ENCODE assay signal across 23 mouse cellular contexts in genomic region chr5:33881118-33881517, GRCm38 (mm10). TPM values are rescaled to one million over a fixed set of nuclear protein-coding genes. Genes with fewer than 3 reads are reported as not detected.
DNase-seq lines count a peak whose midpoint lies in the region; ATAC-seq and TF ChIP-seq lines count a peak whose summit lies in the region.
"Had no signal": no experiment of that assay in that cellular context is flagged by ENCODE, and none has a peak within 500 bp of the region (broad histone marks: within the 10 kb centered on the region; RNA-seq: fewer than 3 reads in every experiment).

No protein-coding gene starts in this region.

- TF ChIP-seq CTCF in testis, adult 2 months (IDR thresholded peaks at IDR 0.05; ENCODE audit: control insufficient read depth, insufficient read depth, insufficient replicate concordance, low read depth, low read length) = no peak
- TF ChIP-seq CTCF in MEL (IDR thresholded peaks at IDR 0.05 in 2 of 3, conservative IDR thresholded peaks at IDR 0.05 in 1 of 3; ENCODE audit: control insufficient read depth in 1 of 3, insufficient read depth in 1 of 3, low read depth in 2 of 3, low read length in 3 of 3, poor library complexity in 1 of 3, severe bottlenecking in 1 of 3) = no peak

- TF ChIP-seq EP300 in MEL (IDR thresholded peaks at IDR 0.05; ENCODE audit: low read depth in 1 of 2, low read length in 2 of 2) = no peak

- ATAC-seq in forebrain, embryonic 11.5 days (replicated peaks; ENCODE audit: low FRiP score) = no peak
- ATAC-seq in forebrain, embryonic 14.5 days = no peak
- ATAC-seq in liver, embryonic 12.5 days = no peak
- ATAC-seq: CD4-positive, CD25-positive, alpha-beta regulatory T cell, adult 4 months; forebrain, embryonic 15.5 days; forebrain, postnatal 0 days had no signal

- H3K9me3 ChIP-seq in forebrain, embryonic 11.5 days (ENCODE audit: control insufficient read depth, low read length) = no peaks in the 10 kb centered on the region
- no peaks in the 10 kb centered on the region for H3K9me3 ChIP-seq in forebrain, embryonic 14.5 days (replicated peaks; ENCODE audit: control insufficient read depth, low read length)
- H3K9me3 ChIP-seq in MEL (replicated peaks; ENCODE audit: insufficient read depth, low read length) = no peaks in the 10 kb centered on the region
- no peaks in the 10 kb centered on the region for H3K9me3 ChIP-seq in liver, embryonic 12.5 days (replicated peaks)
- H3K9me3 ChIP-seq: embryonic facial prominence, embryonic 10.5 days; embryonic facial prominence, embryonic 12.5 days; forebrain, embryonic 12.5 days; forebrain, embryonic 15.5 days; G1E had no signal

- peak; percentile 29 for DNase-seq in forebrain, embryonic 11.5 days (ENCODE audit: low spot score)
- DNase-seq in forebrain, embryonic 14.5 days (ENCODE audit: low spot score) = no peak
- DNase-seq in testis, postnatal 10 days (ENCODE audit: low spot score) = no peak
- DNase-seq in MEL (ENCODE audit: low read depth, low spot score) (no peak), adipocyte (ENCODE audit: low spot score) (no peak)
- DNase-seq: adrenal gland, adult 8-10 months; adrenal gland, postnatal 14 days; adrenal gland, postnatal 36 days; B cell, adult 2 months; cerebellum, adult 11-12 months; cerebellum, adult 2 months; cerebellum, adult 9-10 months; cerebellum, postnatal 10 days; cerebellum, postnatal 25 days; forebrain, postnatal 0 days had no signal

- no peak overlapping the region for H3K27ac ChIP-seq in forebrain, embryonic 11.5 days (ENCODE audit: low read depth, low read length)
- H3K27ac ChIP-seq in forebrain, embryonic 14.5 days (ENCODE audit: low read depth, low read length) = no peak overlapping the region
- H3K27ac ChIP-seq in testis, adult 2 months (ENCODE audit: control insufficient read depth, insufficient read depth, low read depth, low read length) = no peak overlapping the region
- no peak overlapping the region for H3K27ac ChIP-seq in MEL (ENCODE audit: control insufficient read depth, low read depth, low read length)
- H3K27ac ChIP-seq in liver, embryonic 12.5 days = no peak overlapping the region
- H3K27ac ChIP-seq: embryonic facial prominence, embryonic 10.5 days; embryonic facial prominence, embryonic 12.5 days; forebrain, embryonic 12.5 days; forebrain, embryonic 15.5 days had no signal

- no peak overlapping the region for H3K4me2 ChIP-seq in forebrain, embryonic 11.5 days (ENCODE audit: low read depth, low read length, severe bottlenecking)
- H3K4me2 ChIP-seq in forebrain, embryonic 14.5 days (ENCODE audit: low read length) = no peak overlapping the region
- H3K4me2 ChIP-seq in liver, embryonic 12.5 days = no peak overlapping the region
- H3K4me2 ChIP-seq: embryonic facial prominence, embryonic 12.5 days; forebrain, embryonic 12.5 days; forebrain, embryonic 15.5 days had no signal

- no peaks in the 10 kb centered on the region for H3K27me3 ChIP-seq in forebrain, embryonic 11.5 days (ENCODE audit: control insufficient read depth, insufficient read depth, low read length)
- no peaks in the 10 kb centered on the region for H3K27me3 ChIP-seq in forebrain, embryonic 14.5 days (replicated peaks; ENCODE audit: control insufficient read depth, insufficient read depth, low read length)
- H3K27me3 ChIP-seq in testis, adult 2 months (ENCODE audit: control insufficient read depth, insufficient read depth, low read length) = no peaks in the 10 kb centered on the region
- no peaks in the 10 kb centered on the region for H3K27me3 ChIP-seq in MEL (ENCODE audit: control insufficient read depth in 1 of 2, insufficient read depth in 2 of 2, low read length in 2 of 2)
- H3K27me3 ChIP-seq in liver, embryonic 12.5 days (replicated peaks) = no peaks in the 10 kb centered on the region
- H3K27me3 ChIP-seq: embryonic facial prominence, embryonic 12.5 days; forebrain, embryonic 12.5 days; forebrain, embryonic 15.5 days had no signal

- no peaks in the 10 kb centered on the region for H3K79me2 ChIP-seq in MEL (ENCODE audit: control insufficient read depth, insufficient read depth, low read length, poor library complexity)

- no peaks in the 10 kb centered on the region for H3K4me1 ChIP-seq in forebrain, embryonic 11.5 days (replicated peaks; ENCODE audit: control insufficient read depth, insufficient read depth, low read length)
- no peaks in the 10 kb centered on the region for H3K4me1 ChIP-seq in forebrain, embryonic 14.5 days (ENCODE audit: control insufficient read depth, insufficient read depth, low read length)
- H3K4me1 ChIP-seq in testis, adult 2 months (ENCODE audit: control insufficient read depth, insufficient read depth, low read length) = no peaks in the 10 kb centered on the region
- no peaks in the 10 kb centered on the region for H3K4me1 ChIP-seq in MEL (ENCODE audit: control insufficient read depth in 1 of 2, insufficient read depth in 2 of 2, low read length in 2 of 2)
- H3K4me1 ChIP-seq in liver, embryonic 12.5 days = no peaks in the 10 kb centered on the region; the same call in 1 of the 2 replicates
- H3K4me1 ChIP-seq: embryonic facial prominence, embryonic 10.5 days; embryonic facial prominence, embryonic 12.5 days; forebrain, embryonic 12.5 days; forebrain, embryonic 15.5 days had no signal

- no peak for TF ChIP-seq RAD21 in MEL (IDR thresholded peaks at IDR 0.05; ENCODE audit: low read depth, low read length)

- WGBS in forebrain, embryonic 11.5 days = 94% methylated on average over 4 of the region's 4 CpGs
- 94% methylated on average over 4 of the region's 4 CpGs for WGBS in forebrain, embryonic 14.5 days
- 90% methylated on average over 4 of the region's 4 CpGs for WGBS in liver, embryonic 12.5 days (ENCODE audit: insufficient replicate concordance)

- no peak overlapping the region for H3K9ac ChIP-seq in forebrain, embryonic 11.5 days (ENCODE audit: low read length)
- H3K9ac ChIP-seq in forebrain, embryonic 14.5 days (ENCODE audit: low read length) = no peak overlapping the region
- no peak overlapping the region for H3K9ac ChIP-seq in MEL (ENCODE audit: control insufficient read depth, low read depth, low read length, poor library complexity, severe bottlenecking)
- no peak overlapping the region for H3K9ac ChIP-seq in liver, embryonic 12.5 days
- H3K9ac ChIP-seq: embryonic facial prominence, embryonic 12.5 days; forebrain, embryonic 12.5 days; forebrain, embryonic 15.5 days; forebrain, postnatal 0 days had no signal

- H3K36me3 ChIP-seq in forebrain, embryonic 11.5 days (ENCODE audit: control insufficient read depth, insufficient read depth, low read length) = peaks cover 41% of the 10 kb centered on the region; the same call in 1 of the 2 replicates
- H3K36me3 ChIP-seq in forebrain, embryonic 14.5 days (ENCODE audit: control insufficient read depth, insufficient read depth, low read length) = peaks cover 92% of the 10 kb centered on the region
- H3K36me3 ChIP-seq in testis, adult 2 months (ENCODE audit: control insufficient read depth, insufficient read depth, low read length) = peaks cover 8% of the 10 kb centered on the region
- peaks cover 0 to 52% of the 10 kb centered on the region in 2 experiments; a peak in 2 of 4 replicates for H3K36me3 ChIP-seq in MEL (ENCODE audit: control insufficient read depth in 1 of 2, insufficient read depth in 2 of 2, low read length in 2 of 2)
- H3K36me3 ChIP-seq in liver, embryonic 12.5 days = peaks cover 97% of the 10 kb centered on the region

- TF ChIP-seq POLR2A in testis, adult 2 months (IDR thresholded peaks at IDR 0.05; ENCODE audit: control insufficient read depth, low read depth, low read length) = no peak
- no peak for TF ChIP-seq POLR2A in MEL (IDR thresholded peaks at IDR 0.05; ENCODE audit: control insufficient read depth in 1 of 2, insufficient read depth in 1 of 2, low read depth in 1 of 2, low read length in 2 of 2, poor library complexity in 1 of 2)

- H3K4me3 ChIP-seq in forebrain, embryonic 11.5 days (ENCODE audit: low read depth, low read length) = no peak overlapping the region
- no peak overlapping the region for H3K4me3 ChIP-seq in forebrain, embryonic 14.5 days (ENCODE audit: low read depth, low read length)
- H3K4me3 ChIP-seq in testis, adult 2 months (ENCODE audit: control insufficient read depth, low read depth, low read length) = peak overlapping the region; percentile 54
- no peak overlapping the region for H3K4me3 ChIP-seq in MEL (ENCODE audit: control insufficient read depth in 1 of 2, insufficient read depth in 1 of 2, low read depth in 2 of 2, low read length in 2 of 2)
- H3K4me3 ChIP-seq in liver, embryonic 12.5 days = no peak overlapping the region
- H3K4me3 ChIP-seq: embryonic facial prominence, embryonic 10.5 days; embryonic facial prominence, embryonic 12.5 days; forebrain, embryonic 12.5 days; forebrain, embryonic 15.5 days had no signal

TF ChIP-seq in MEL, 35 proteins besides CTCF, POLR2A, EP300 and RAD21:
- peak; percentile 88 for TF ChIP-seq MAFK (IDR thresholded peaks at IDR 0.05; ENCODE audit: borderline replicate concordance, low read depth, low read length)
- TF ChIP-seq CHD1 (IDR thresholded peaks at IDR 0.05; ENCODE audit: low read depth, low read length) = no peak
- TF ChIP-seq SIN3A (IDR thresholded peaks at IDR 0.05; ENCODE audit: low read length) = no peak

RNA-seq across cellular contexts. Expression of gene Nelfa, which starts 55.1 kb away (rescaled TPM):
- polyA plus RNA-seq in forebrain, embryonic 11.5 days (2014; fragmentation: Nextera tagmentation; extraction: Ambion mirVana) = 86.3 and 88.3 TPM in 2 replicates
- 38.0 and 45.5 TPM in 2 replicates for polyA plus RNA-seq in forebrain, embryonic 14.5 days (2014; fragmentation: Nextera tagmentation; extraction: Ambion mirVana)
- polyA plus RNA-seq in testis, adult 2 months (2012; rRNA removed) = 33.4 and 38.7 TPM in 2 replicates
- total RNA-seq in MEL (2012; rRNA removed) = 58.7 and 60.5 TPM in 2 replicates
- polyA plus RNA-seq in MEL (2012; ENCODE audit: insufficient read depth in 1 of 2, insufficient read length in 2 of 2, low read depth in 1 of 2, low replicate concordance in 2 of 2, missing spikeins in 1 of 2) = 100 to 1,000 TPM; 117 to 207 TPM
- 42.7 and 42.9 TPM in 2 replicates for polyA plus RNA-seq in liver, embryonic 12.5 days (2016; fragmentation: Nextera tagmentation; extraction: Ambion mirVana)
